Mouse (Mus musculus): Measurements from ENCODE around the gene Spaca5. TPM values are rescaled to one million over a fixed set of nuclear protein-coding genes. Genes with fewer than 3 reads are reported as not detected.

Spaca5 gene
- not detected in 2 replicates for polyA plus RNA-seq (2016; fragmentation: Nextera tagmentation; extraction: Ambion mirVana)

- Histone ChIP-seq H3K9me3 (replicated peaks) (no peaks in the 10 kb centered on the region), H3K9ac (no peak within 1 kb of the TSS), H3K4me3 (no peak within 1 kb of the TSS), H3K4me2 (no peak within 1 kb of the TSS), H3K27ac (no peak within 1 kb of the TSS), H3K27me3 (replicated peaks) (no peaks in the 10 kb centered on the region), H3K36me3 (no peaks in the 10 kb centered on the region), H3K4me1 (no peaks in the 10 kb centered on the region)
- no peak for ATAC-seq
Observed at GRCm38 (mm10) chrX:21068106-21068505, at the start of gene Spaca5. TSS of gene Spaca5 (plus strand) at chrX:21068406.

DNA sequence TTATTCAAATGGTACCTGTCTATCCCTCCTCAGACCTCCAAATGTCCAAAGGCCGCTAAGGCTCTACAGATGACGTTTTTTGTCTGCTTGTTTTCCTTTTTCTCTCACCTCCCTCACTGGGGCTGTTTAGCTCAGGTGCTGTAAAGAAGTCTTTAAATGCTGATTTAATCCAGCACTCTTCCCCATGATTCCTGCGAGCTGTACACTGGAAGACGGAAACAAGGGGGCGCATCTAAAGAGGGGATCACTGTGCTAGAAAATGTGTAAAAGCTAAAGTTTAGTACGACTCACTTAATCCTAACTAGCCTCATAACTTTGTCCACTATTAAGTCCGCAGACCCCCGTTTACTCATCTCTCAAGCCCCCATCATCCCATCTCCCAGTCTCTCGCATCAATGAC is 6.7 kb upstream of the Spaca5 start:
- Histone ChIP-seq H3K4me1 (no peaks in the 10 kb centered on the region), H3K9me3 (replicated peaks) (no peaks in the 10 kb centered on the region), H3K27ac (peak overlapping the region; percentile 56; the same call in 1 of the 2 replicates), H3K27me3 (replicated peaks) (no peaks in the 10 kb centered on the region), H3K4me3 (peak overlapping the region; percentile 63), H3K9ac (peak overlapping the region; percentile 66), H3K4me2 (peak overlapping the region; percentile 62), H3K36me3 (no peaks in the 10 kb centered on the region)
- WGBS (ENCODE audit: insufficient replicate concordance): 15% methylated on average over 9 of the region's 9 CpGs
- peak; percentile 58 for ATAC-seq

DNA sequence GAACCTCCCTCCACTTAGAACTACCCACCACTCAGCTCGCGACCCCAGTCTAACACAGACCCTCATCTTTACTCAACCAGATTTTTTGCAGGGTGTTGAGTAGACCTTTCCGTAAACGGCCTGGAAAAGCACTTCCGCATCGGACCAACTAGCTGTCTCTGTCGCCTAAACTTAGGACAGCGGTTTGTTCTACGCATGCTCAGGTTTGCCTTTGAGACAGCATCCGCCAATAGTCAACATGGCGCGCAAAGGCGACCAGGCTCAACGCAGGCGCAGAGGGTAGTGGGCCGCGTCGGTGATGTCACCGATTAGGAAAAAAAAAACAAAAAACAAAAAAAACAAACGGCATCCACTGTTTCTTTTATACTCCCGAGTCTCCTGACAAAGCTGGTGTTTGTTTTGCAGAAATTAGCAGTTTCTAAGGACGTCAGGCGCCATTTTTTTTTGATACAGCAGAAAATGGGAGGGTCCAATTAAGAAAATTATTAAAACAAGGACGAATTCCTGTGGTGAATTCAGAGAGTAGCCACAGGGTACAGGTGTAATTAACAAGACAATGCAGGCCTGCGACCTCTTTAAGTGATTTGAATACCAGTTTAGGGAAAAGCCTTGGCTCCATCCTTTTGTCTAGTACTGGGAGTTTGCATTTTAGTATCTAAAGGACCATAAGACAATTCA is 6.2 kb upstream of the Spaca5 start, which contains the start of gene Zfp182:
Gene Zfp182 (minus strand): TSS at position 451 of the 678 bp plus-strand sequence.
- Histone ChIP-seq H3K36me3 (no peaks in the 10 kb centered on the region), H3K27ac (peak within 1 kb of the TSS; percentile 56; the same call in 1 of the 2 replicates), H3K9ac (peak within 1 kb of the TSS; percentile 66), H3K4me2 (peak within 1 kb of the TSS; percentile 62), H3K27me3 (replicated peaks) (no peaks in the 10 kb centered on the region), H3K9me3 (replicated peaks) (no peaks in the 10 kb centered on the region), H3K4me1 (no peaks in the 10 kb centered on the region), H3K4me3 (peak within 1 kb of the TSS; percentile 63)
- ATAC-seq: peak; percentile 91
- 11% methylated on average over 25 of the region's 25 CpGs for whole genome bisulfite sequencing (ENCODE audit: insufficient replicate concordance)

DNA sequence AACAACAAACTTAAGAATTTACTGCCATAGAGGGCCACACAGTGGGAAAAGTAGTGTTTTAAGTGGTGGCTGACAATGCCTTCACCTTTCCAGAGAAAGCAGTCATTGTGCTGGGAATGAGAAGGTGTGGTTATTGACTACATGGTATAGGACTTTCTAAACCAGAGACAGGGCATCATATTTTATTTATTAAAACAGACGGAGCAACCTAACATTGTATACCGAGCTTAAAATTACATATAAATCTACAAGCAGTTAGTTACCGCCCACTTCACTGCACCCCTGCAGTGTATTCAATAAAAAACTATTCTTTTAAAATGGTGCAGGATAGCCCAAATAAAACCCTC is 5.7 kb upstream of the Spaca5 start:
- 69% methylated on average over 3 of the region's 3 CpGs for WGBS (ENCODE audit: insufficient replicate concordance)
- Histone ChIP-seq H3K4me1 (no peaks in the 10 kb centered on the region), H3K27me3 (replicated peaks) (no peaks in the 10 kb centered on the region), H3K9ac (no peak overlapping the region), H3K4me3 (peak overlapping the region; percentile 63), H3K4me2 (peak overlapping the region; percentile 62), H3K36me3 (no peaks in the 10 kb centered on the region), H3K27ac (no peak overlapping the region), H3K9me3 (replicated peaks) (no peaks in the 10 kb centered on the region)
- no peak for ATAC-seq

- Histone ChIP-seq H3K27ac (no peak overlapping the region), H3K27me3 (replicated peaks) (no peaks in the 10 kb centered on the region), H3K4me3 (peak overlapping the region; percentile 54), H3K9me3 (replicated peaks) (no peaks in the 10 kb centered on the region), H3K4me2 (peak overlapping the region; percentile 64), H3K9ac (no peak overlapping the region), H3K36me3 (no peaks in the 10 kb centered on the region), H3K4me1 (no peaks in the 10 kb centered on the region)
- WGBS (ENCODE audit: insufficient replicate concordance): 26% methylated on average over 6 of the region's 6 CpGs
- no peak for ATAC-seq
Observed at GRCm38 (mm10) chrX:21088645-21088982, 20.4 kb downstream of the Spaca5 start.

GRCm38 (mm10) chrX:21088983-21089866 is 21.0 kb downstream of the Spaca5 start, which contains the start of gene Zfp300:
TSS of gene Zfp300 (minus strand) at chrX:21089527.
- Histone ChIP-seq H3K27ac (no peak within 1 kb of the TSS), H3K4me1 (no peaks in the 10 kb centered on the region), H3K9ac (no peak within 1 kb of the TSS), H3K4me3 (peak within 1 kb of the TSS; percentile 54), H3K9me3 (replicated peaks) (no peaks in the 10 kb centered on the region), H3K36me3 (no peaks in the 10 kb centered on the region), H3K27me3 (replicated peaks) (no peaks in the 10 kb centered on the region), H3K4me2 (peak within 1 kb of the TSS; percentile 64)
- ATAC-seq: no peak; the same call in 1 of the 2 replicates
- WGBS (ENCODE audit: insufficient replicate concordance): 12% methylated on average over 27 of the region's 27 CpGs

DNA sequence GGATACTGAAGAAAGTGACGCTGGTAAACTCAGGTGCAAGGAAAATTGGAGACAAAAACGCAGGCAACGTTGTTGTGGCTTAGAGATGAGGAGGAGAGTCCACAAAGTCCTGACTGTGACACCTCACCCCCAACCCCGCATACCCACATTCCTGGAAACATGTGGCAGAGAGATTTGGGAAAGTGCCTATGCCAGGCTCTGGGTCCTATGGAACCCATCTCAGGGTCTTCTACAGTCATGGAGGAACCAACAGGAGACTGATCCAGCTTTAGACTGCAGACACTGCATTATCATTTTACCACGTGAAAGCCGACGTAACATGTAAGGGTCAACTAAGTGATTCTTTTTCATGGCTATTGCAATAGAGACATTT is 21.6 kb downstream of the Spaca5 start:
- H3K27ac ChIP-seq: no peak overlapping the region
- H3K9me3 ChIP-seq (replicated peaks): no peaks in the 10 kb centered on the region
- no peaks in the 10 kb centered on the region for H3K27me3 ChIP-seq (replicated peaks)
- H3K4me3 ChIP-seq: no peak overlapping the region
- ATAC-seq: no peak
- no peaks in the 10 kb centered on the region for H3K4me1 ChIP-seq
- H3K9ac ChIP-seq: no peak overlapping the region
- WGBS (ENCODE audit: insufficient replicate concordance): 44% methylated on average over 7 of the region's 7 CpGs
- peak overlapping the region; percentile 64 for H3K4me2 ChIP-seq
- no peaks in the 10 kb centered on the region for H3K36me3 ChIP-seq

GRCm38 (mm10) chrX:21115520-21115919 is 47.3 kb downstream of the Spaca5 start, which contains the start of gene Ssxa1:
TSS of gene Ssxa1 (plus strand) at chrX:21115820.
- 59% methylated on average over 4 of the region's 4 CpGs for WGBS (ENCODE audit: insufficient replicate concordance)
- Histone ChIP-seq H3K36me3 (no peaks in the 10 kb centered on the region), H3K4me2 (no peak within 1 kb of the TSS), H3K27ac (no peak within 1 kb of the TSS), H3K9ac (no peak within 1 kb of the TSS), H3K4me3 (no peak within 1 kb of the TSS), H3K9me3 (replicated peaks) (no peaks in the 10 kb centered on the region), H3K4me1 (no peaks in the 10 kb centered on the region), H3K27me3 (replicated peaks) (no peaks in the 10 kb centered on the region)
- ATAC-seq: no peak

Other genes starting within 250 kb of the Spaca5 start
- 3.7 and 5.1 TPM in 2 replicates for gene Timp1, start 198.2 kb upstream of the Spaca5 start, polyA plus RNA-seq (2016; fragmentation: Nextera tagmentation; extraction: Ambion mirVana)
- 0.04 TPM in 1 of 2 replicates, not detected in the other for gene Syn1, start 147.4 kb upstream of the Spaca5 start, polyA plus RNA-seq (2016; fragmentation: Nextera tagmentation; extraction: Ambion mirVana)
- gene Cfp, start 136.9 kb upstream of the Spaca5 start, polyA plus RNA-seq (2016; fragmentation: Nextera tagmentation; extraction: Ambion mirVana): 11.7 and 13.1 TPM in 2 replicates
- gene Elk1, start 117.8 kb upstream of the Spaca5 start, polyA plus RNA-seq (2016; fragmentation: Nextera tagmentation; extraction: Ambion mirVana): 3.4 and 3.6 TPM in 2 replicates
- gene Uxt, start 106.4 kb upstream of the Spaca5 start, polyA plus RNA-seq (2016; fragmentation: Nextera tagmentation; extraction: Ambion mirVana): 58.8 and 61.3 TPM in 2 replicates
- gene Zfp182, start 6.1 kb upstream of the Spaca5 start, polyA plus RNA-seq (2016; fragmentation: Nextera tagmentation; extraction: Ambion mirVana): 2.4 and 2.6 TPM in 2 replicates
- 0.07 and 0.24 TPM in 2 replicates for gene Zfp300, start 21.1 kb downstream of the Spaca5 start, polyA plus RNA-seq (2016; fragmentation: Nextera tagmentation; extraction: Ambion mirVana)
- not detected in 2 replicates for gene Ssxa1, start 47.4 kb downstream of the Spaca5 start, polyA plus RNA-seq (2016; fragmentation: Nextera tagmentation; extraction: Ambion mirVana)
- gene Gm21876, start 107.2 kb downstream of the Spaca5 start, polyA plus RNA-seq (2016; fragmentation: Nextera tagmentation; extraction: Ambion mirVana): not detected in 2 replicates